Mouse (Mus musculus): ENCODE data around the gene Mip. TPM values are rescaled to one million over a fixed set of nuclear protein-coding genes. Genes with fewer than 3 reads are reported as not detected.
"Not testable (repeated sequence)": the region's sequence is repeated elsewhere in the genome, so short reads cannot be mapped to it uniquely, and the experiment has no call there.

Mip gene
- total RNA-seq, 2 experiments from 2014 or later = not detected

- DNase-seq (ENCODE audit: low spot score in 2 of 2) = no peak
- intact Hi-C loops (cut with DNase I) = no loop called here
Observed at GRCm38 (mm10) chr10:128271883-128272282, 46.2 kb downstream of the Mip start.

DNA sequence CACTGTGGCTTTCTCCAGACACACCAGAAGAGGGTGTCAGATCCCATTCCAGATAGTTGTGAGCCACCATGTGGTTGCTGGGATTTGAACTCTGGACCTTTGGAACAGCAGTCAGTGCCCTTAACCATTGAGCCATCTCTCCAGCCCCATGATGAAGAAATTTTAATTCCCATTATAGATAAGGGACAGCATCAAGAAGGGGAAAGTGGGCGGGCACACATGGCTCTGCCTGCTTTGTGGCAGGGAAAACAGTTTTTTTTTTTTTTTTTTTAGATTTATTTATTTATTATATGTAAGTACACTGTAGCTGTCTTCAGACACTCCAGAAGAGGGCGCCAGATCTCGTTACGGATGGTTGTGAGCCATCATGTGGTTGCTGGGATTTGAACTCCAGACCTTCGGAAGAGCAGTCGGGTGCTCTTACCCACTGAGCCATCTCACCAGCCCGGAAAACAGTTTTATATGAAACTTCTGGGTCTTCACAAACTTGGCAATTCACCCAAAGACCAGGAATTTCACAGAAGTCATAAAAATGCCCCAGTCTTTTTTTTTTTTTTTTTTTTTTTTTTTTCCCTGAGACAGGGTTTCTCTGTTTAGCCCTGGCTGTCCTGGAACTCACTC is 47.3 kb downstream of the Mip start:
- DNase-seq (ENCODE audit: low spot score in 2 of 2); intact Hi-C loops (cut with DNase I): not testable (repeated sequence)

DNA sequence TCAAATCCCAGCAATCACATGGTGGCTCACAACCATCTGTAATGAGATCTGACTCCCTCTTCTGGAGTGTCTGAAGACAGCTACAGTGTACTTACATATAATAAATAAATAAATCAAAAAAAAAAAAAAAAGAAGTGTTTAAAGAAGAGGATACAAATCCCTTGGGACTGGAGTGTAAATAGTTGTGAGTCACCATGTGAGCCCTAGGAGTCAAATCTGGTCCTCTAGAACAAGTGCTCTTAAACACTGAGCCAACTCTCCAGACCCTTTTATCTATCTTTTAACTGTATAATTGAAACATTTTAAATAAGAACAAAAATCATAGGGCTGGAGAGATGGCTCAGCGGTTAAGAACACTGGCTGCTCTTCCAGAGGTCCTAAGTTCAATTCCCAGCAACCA is 49.7 kb downstream of the Mip start:
- intact Hi-C loops (cut with DNase I); DNase-seq (ENCODE audit: low spot score in 2 of 2): not testable (repeated sequence)

- intact Hi-C loops (cut with DNase I) = no loop called here
- DNase-seq (ENCODE audit: low spot score in 2 of 2) = no peak
Observed at GRCm38 (mm10) chr10:128278158-128278557, 52.5 kb downstream of the Mip start.

GRCm38 (mm10) chr10:128280943-128281342 is 55.3 kb downstream of the Mip start:
- DNase-seq (ENCODE audit: low spot score in 2 of 2) = no peak
- intact Hi-C loops (cut with DNase I) = loop anchor here (5.0 kb wide), 2 partner anchors 44 to 69 kb away; partner anchors contain the start of gene Spryd4

Other genes starting within 250 kb of the Mip start
- gene Hsd17b6, start 218.2 kb upstream of the Mip start, total RNA-seq (2021) = not detected
- gene Prim1, start 210.7 kb upstream of the Mip start, total RNA-seq (2021) = 1 to 10 TPM; 6.4 to 7.2 TPM
- gene Naca, start 190.3 kb upstream of the Mip start, total RNA-seq (2021) = 100 to 1,000 TPM; 306 to 320 TPM
- 100 to 1,000 TPM; 131 to 134 TPM for gene Ptges3, start 166.9 kb upstream of the Mip start, total RNA-seq (2021)
- gene Atp5b, start 142.6 kb upstream of the Mip start, total RNA-seq (2021) = 1,000 to 10,000 TPM; 1,697 to 1,804 TPM
- gene Baz2a, start 134.3 kb upstream of the Mip start, total RNA-seq (2021) = 10 to 100 TPM; 30.6 to 32.4 TPM
- gene Rbms2, start 45.5 kb upstream of the Mip start, total RNA-seq (2021) = 10 to 100 TPM in 1 of 2 experiments, 1 to 10 TPM in 1; 9.2 to 10.8 TPM
- gene Gls2, start 31.4 kb upstream of the Mip start, total RNA-seq (2021) = 10 to 100 TPM; 21.3 to 22.6 TPM
- 10 to 100 TPM; 10.7 to 11.3 TPM for gene Spryd4, start 14.0 kb upstream of the Mip start, total RNA-seq (2021)
- gene Timeless, start 6.2 kb downstream of the Mip start, total RNA-seq (2021) = 1 to 10 TPM; 7.2 to 9.9 TPM
- gene Apon, start 28.3 kb downstream of the Mip start, total RNA-seq (2021) = not detected
- not detected for gene Apof, start 42.8 kb downstream of the Mip start, total RNA-seq (2021)
- 10 to 100 TPM; 19.0 to 21.1 TPM for gene Stat2, start 44.7 kb downstream of the Mip start, total RNA-seq (2021)
- 1 to 10 TPM in 1 of 2 experiments, under 1 TPM in 1; 0.97 to 1.4 TPM for gene Il23a, start 72.9 kb downstream of the Mip start, total RNA-seq (2021)
- gene Pan2, start 77.5 kb downstream of the Mip start, total RNA-seq (2021) = 10 to 100 TPM; 13.3 to 13.4 TPM
- 10 to 100 TPM; 65.9 to 68.9 TPM for gene Cnpy2, start 96.6 kb downstream of the Mip start, total RNA-seq (2021)
- 100 to 1,000 TPM; 269 to 271 TPM for gene Cs, start 111.9 kb downstream of the Mip start, total RNA-seq (2021)
- gene Coq10a, start 143.2 kb downstream of the Mip start, total RNA-seq (2021) = 10 to 100 TPM; 72.0 to 74.4 TPM
- 10 to 100 TPM; 80.3 to 84.3 TPM for gene Ankrd52, start 151.3 kb downstream of the Mip start, total RNA-seq (2021)
- gene Slc39a5, start 175.4 kb downstream of the Mip start, total RNA-seq (2021) = 1 to 10 TPM in 1 of 2 experiments, not detected in 1; 1.0 TPM
- gene Nabp2, start 185.7 kb downstream of the Mip start, total RNA-seq (2021) = 10 to 100 TPM; 88.3 to 92.5 TPM
- gene Rnf41, start 185.8 kb downstream of the Mip start, total RNA-seq (2021) = 10 to 100 TPM; 75.0 to 77.2 TPM
- gene Smarcc2, start 233.4 kb downstream of the Mip start, total RNA-seq (2021) = 100 to 1,000 TPM; 199 to 211 TPM